Mouse (Mus musculus) heart, embryonic 11.5 days (tissue): ENCODE results near the gene Apbb2. TPM values are rescaled to one million over a fixed set of nuclear protein-coding genes. Genes with fewer than 3 reads are reported as not detected.

Source experiments
- ATAC-seq: fragments of 200-750 bp; cut with Nextera tagmentation; replicated peaks from 2 replicates; pipeline ENCODE4 v1.8.0; 2017; ENCODE audit warnings: moderate library complexity; ENCODE audit not compliant: insufficient number of reproducible peaks, low FRiP score, low TSS enrichment
- H3K27ac ChIP-seq: fragments of 300-500 bp; sonication (generic); 2 replicates; pipeline ENCODE4 v1.5.1; 2014; ENCODE audit warnings: mild to moderate bottlenecking, low read depth, low read length
- H3K27me3 ChIP-seq: fragments of 300-500 bp; sonication (generic); 2 replicates; pipeline ENCODE4 v1.6.1; 2014; ENCODE audit warnings: mild to moderate bottlenecking, low read length, mixed read lengths; ENCODE audit not compliant: control insufficient read depth, insufficient read depth
- H3K36me3 ChIP-seq: fragments of 300-500 bp; sonication (generic); 2 replicates; pipeline ENCODE4 v1.6.1; 2014; ENCODE audit warnings: mild to moderate bottlenecking, low read length, moderate library complexity, mixed read lengths; ENCODE audit not compliant: control insufficient read depth, insufficient read depth
- H3K4me1 ChIP-seq: fragments of 300-500 bp; sonication (generic); 2 replicates; pipeline ENCODE4 v1.6.1; 2014; ENCODE audit warnings: low read length; ENCODE audit not compliant: control insufficient read depth, insufficient read depth
- H3K4me2 ChIP-seq: fragments of 300-500 bp; sonication (generic); 2 replicates; pipeline ENCODE4 v1.6.1; 2014; ENCODE audit warnings: mild to moderate bottlenecking, moderate library complexity
- H3K4me3 ChIP-seq: fragments of 300-500 bp; sonication (generic); 2 replicates; pipeline ENCODE4 v1.5.1; 2014; ENCODE audit warnings: low read depth, low read length
- H3K9ac ChIP-seq: fragments of 300-500 bp; sonication (generic); 2 replicates; pipeline ENCODE4 v1.6.1; 2014; ENCODE audit warnings: mild to moderate bottlenecking, low read depth, low read length, moderate library complexity
- H3K9me3 ChIP-seq: fragments of 300-500 bp; sonication (generic); replicated peaks from 2 replicates; pipeline ENCODE4 v1.6.1; 2016; ENCODE audit warnings: low read length; ENCODE audit not compliant: control insufficient read depth
- WGBS: fragments of 180-500 bp; shearing (Covaris S2); extraction: QIAGEN DNeasy Blood & Tissue Kit; methylation state at CpG from one replicate; pipeline ENCODE4 v1.1.7; 2014; ENCODE audit not compliant: insufficient replicate concordance; 5-methylcytosine and 5-hydroxymethylcytosine counted together
- polyA plus RNA-seq: library from polyadenylated mRNA; unstranded; fragments of >200 nt; fragmentation: Nextera tagmentation; extraction: Ambion mirVana; gene quantifications from 2 replicates; pipeline ENCODE4 v1.2.1, GENCODE M21; 2014

Apbb2 gene
- polyA plus RNA-seq, 1 experiment from 2014 or later = 25.9 TPM

DNA sequence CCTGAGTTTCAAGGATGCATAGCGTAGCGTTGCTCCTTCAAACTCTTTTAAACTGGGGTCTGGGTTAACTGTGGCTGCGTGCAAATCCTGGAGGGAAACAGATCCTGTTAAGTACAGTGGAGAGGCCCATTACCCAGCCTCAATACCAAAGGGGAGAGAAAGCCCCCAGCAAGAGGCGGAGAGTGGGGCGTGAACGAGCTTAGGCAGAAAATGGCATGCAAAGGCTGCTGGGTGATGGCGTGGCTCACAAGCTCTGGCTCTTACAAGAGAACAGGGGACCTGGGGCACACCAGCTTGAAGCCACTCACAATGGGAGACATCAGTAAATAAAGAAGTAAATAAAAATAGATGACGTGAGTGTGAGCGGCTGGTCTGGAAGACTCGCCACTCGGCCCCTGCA, 226.8 kb downstream of the Apbb2 start:
- Histone ChIP-seq H3K27ac (no peak overlapping the region), H3K9me3 (no peaks in the 10 kb centered on the region), H3K27me3 (no peaks in the 10 kb centered on the region), H3K36me3 (no peaks in the 10 kb centered on the region), H3K4me1 (no peaks in the 10 kb centered on the region), H3K4me3 (no peak overlapping the region), H3K4me2 (no peak overlapping the region), H3K9ac (no peak overlapping the region)
- no peak for ATAC-seq
- 75% methylated on average over 11 of the region's 11 CpGs for WGBS

DNA sequence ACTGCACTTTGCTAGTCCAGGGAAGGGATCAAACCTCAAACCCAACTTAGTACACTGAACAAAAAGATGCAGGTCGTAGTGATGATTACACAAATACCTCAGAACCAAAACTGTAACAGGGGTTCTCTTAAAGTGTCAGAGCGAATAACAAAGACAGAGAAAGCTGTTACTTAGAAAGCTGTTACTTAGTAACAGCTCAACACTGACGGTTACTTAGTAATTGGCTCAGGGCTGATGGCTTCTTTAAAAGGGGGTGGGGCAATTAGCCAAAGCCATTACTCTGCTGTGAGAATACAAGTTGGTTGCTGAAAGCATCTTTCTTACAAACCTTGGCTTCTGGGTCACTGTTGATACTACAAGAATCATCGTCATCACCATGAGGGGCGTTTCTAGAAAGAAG, 227.3 kb downstream of the Apbb2 start:
- no peak overlapping the region for H3K4me2 ChIP-seq
- no peaks in the 10 kb centered on the region for H3K27me3 ChIP-seq
- no peak overlapping the region for H3K27ac ChIP-seq
- H3K9ac ChIP-seq = no peak overlapping the region
- H3K4me3 ChIP-seq = no peak overlapping the region
- H3K4me1 ChIP-seq = no peaks in the 10 kb centered on the region
- H3K9me3 ChIP-seq = no peaks in the 10 kb centered on the region
- H3K36me3 ChIP-seq = no peaks in the 10 kb centered on the region
- no peak for ATAC-seq
- 84% methylated on average over 5 of the region's 5 CpGs for WGBS

DNA sequence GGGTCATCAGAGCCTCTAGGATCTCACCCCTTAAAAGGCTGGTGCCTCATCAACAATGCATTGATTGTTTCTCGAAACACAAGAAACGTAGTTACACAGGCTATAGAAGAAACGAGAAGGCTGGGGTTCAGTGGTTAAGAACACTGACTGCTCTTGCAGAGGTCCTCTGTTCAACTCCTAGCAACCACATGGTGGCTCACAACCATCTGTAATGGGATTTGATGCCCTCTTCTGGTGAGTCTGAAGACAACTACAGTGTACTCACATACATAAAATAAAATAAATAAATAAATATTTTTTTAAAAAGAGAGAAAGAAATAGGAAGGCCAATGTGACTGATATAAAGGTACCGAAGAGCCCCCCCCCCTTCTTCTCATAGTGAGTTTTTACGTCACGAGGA, 228.0 kb downstream of the Apbb2 start:
- ATAC-seq = no peak
- Histone ChIP-seq H3K9me3 (no peaks in the 10 kb centered on the region), H3K4me3 (no peak overlapping the region), H3K36me3 (no peaks in the 10 kb centered on the region), H3K4me2 (no peak overlapping the region), H3K27me3 (no peaks in the 10 kb centered on the region), H3K4me1 (no peaks in the 10 kb centered on the region), H3K9ac (no peak overlapping the region), H3K27ac (no peak overlapping the region)
- WGBS = 78% methylated on average over 6 of the region's 6 CpGs

DNA sequence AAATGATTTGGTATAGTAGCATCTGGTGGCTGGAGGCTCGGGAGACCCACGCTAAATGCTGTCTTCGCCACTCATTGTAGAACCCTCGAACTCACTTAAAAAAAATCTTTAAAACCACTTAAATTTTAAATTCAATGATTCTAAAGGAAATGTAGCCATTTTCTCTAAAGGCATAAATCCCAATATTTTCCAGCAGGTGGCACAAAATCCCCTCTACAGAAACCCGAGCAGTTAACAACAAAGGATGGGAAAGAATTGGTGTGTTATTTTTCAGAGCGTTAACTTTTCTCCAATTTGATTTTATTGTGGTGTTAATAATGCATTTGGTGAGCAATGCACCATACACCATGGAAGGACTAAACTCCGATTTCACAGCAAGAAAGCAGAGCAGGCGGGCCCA, 231.1 kb downstream of the Apbb2 start:
- Histone ChIP-seq H3K4me2 (no peak overlapping the region), H3K9ac (no peak overlapping the region), H3K4me3 (no peak overlapping the region), H3K9me3 (no peaks in the 10 kb centered on the region), H3K36me3 (no peaks in the 10 kb centered on the region), H3K27ac (no peak overlapping the region), H3K4me1 (no peaks in the 10 kb centered on the region), H3K27me3 (no peaks in the 10 kb centered on the region)
- WGBS = 66% methylated on average over 8 of the region's 8 CpGs
- no peak for ATAC-seq

DNA sequence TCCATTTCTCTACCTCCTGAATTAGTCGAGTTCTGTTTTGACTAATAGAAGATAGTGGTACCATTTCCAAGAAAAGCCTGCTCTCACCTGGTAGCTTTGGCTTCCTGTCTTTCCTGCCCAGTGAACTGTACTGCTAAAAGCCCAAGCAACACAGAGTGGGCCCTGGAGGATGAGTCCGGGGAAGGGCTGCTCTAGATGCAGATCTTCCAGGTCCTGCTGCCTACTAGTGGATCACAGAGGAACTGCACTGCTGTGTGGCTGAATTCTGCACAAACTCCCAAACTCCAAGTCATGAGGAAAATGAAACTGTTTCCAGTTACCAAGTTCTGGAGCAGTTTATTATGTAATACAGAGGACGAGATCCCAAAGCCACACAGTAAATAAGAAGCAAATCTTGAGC, 232.9 kb downstream of the Apbb2 start:
- 46% methylated on average over 3 of the region's 3 CpGs for WGBS
- no peak overlapping the region for H3K4me3 ChIP-seq
- no peak for ATAC-seq

DNA sequence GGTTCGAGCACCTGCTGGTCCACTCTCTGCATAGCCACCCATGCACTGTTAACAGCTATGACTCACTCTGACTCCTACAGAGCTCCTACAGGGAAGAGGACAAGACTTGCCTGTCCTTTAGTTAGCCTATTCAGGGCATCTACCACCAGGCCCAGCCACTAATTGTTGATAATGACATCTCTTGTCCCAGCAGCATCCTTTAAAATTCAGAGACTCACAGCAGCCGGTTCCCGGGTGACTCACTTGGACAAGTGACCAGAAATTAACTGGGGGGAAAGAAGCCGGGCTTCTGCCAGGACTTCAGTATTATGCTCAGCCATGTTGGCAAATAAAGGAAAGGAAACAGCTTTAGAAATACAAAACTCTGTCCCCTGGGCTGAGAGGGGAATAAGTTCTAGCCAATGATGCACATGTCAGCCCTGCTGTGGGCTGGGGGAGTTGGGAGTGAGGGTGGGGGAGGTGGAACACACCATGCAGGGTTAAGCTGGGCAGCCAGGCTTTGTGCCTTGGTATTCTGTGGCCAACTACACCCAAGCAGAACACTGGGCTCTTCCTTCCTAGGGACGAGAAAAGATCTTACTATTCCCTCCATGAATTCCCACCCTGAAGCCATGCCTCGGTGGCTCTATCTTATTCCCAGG, 233.7 kb downstream of the Apbb2 start:
- H3K36me3 ChIP-seq = no peaks in the 10 kb centered on the region
- ATAC-seq = no peak
- WGBS = 77% methylated on average over 6 of the region's 6 CpGs

More for the DNA sequence above, 232.9 kb downstream of the Apbb2 start:
- H3K27me3 ChIP-seq = no peaks in the 10 kb centered on the region
- no peaks in the 10 kb centered on the region for H3K4me1 ChIP-seq
- H3K36me3 ChIP-seq = no peaks in the 10 kb centered on the region
- H3K9ac ChIP-seq = no peak overlapping the region
- H3K9me3 ChIP-seq = no peaks in the 10 kb centered on the region
- no peak overlapping the region for H3K27ac ChIP-seq
- H3K4me2 ChIP-seq = no peak overlapping the region

DNA sequence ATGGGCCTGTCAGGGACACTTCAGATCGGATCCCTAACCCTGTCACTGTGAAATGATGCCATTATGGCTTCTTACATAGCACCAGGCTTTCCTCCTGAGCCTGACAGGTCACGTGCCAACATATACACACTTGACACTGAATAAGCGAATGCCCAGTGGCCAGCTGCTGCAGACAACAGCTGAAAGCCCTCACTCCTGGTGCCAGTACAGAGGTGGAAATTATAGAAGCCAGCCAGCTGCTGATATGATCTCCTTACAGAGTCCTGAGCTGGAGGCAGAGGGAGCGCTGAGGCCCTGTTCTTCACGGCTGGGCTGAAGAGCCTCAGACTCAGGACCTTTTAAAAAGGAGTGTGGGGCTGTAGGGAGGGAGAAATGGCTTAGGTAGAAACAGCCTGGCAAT, 234.5 kb downstream of the Apbb2 start:
- H3K36me3 ChIP-seq = no peaks in the 10 kb centered on the region
- H3K4me1 ChIP-seq = no peaks in the 10 kb centered on the region
- 73% methylated on average over 5 of the region's 5 CpGs for WGBS
- H3K4me3 ChIP-seq = no peak overlapping the region
- H3K27me3 ChIP-seq = no peaks in the 10 kb centered on the region
- H3K9me3 ChIP-seq = no peaks in the 10 kb centered on the region
- H3K9ac ChIP-seq = no peak overlapping the region
- H3K27ac ChIP-seq = no peak overlapping the region
- ATAC-seq = no peak
- no peak overlapping the region for H3K4me2 ChIP-seq

More for the DNA sequence above, 233.7 kb downstream of the Apbb2 start:
- no peaks in the 10 kb centered on the region for H3K27me3 ChIP-seq
- no peak overlapping the region for H3K27ac ChIP-seq
- H3K4me3 ChIP-seq = no peak overlapping the region
- no peak overlapping the region for H3K4me2 ChIP-seq
- no peaks in the 10 kb centered on the region for H3K4me1 ChIP-seq
- H3K9ac ChIP-seq = no peak overlapping the region
- H3K9me3 ChIP-seq = no peaks in the 10 kb centered on the region

DNA sequence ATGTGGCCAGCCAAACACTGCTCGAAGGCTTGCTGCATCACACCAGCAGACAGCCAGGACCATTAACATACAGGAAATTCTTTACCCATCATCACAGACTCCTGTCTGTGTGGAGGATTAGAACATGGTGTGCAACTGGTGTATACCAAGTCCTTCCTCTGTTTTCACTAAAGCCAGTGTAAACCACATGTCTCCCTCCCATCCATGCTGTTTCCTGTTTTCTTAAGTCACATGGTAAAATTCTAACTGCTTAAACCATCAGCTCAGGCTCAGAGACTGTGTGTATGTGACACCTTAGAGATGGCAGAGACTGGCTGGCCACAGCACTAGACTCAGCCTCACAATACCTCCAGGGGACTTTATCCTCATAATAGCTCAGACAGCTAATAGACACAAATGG, 236.5 kb downstream of the Apbb2 start:
- Histone ChIP-seq H3K27me3 (no peaks in the 10 kb centered on the region), H3K4me3 (no peak overlapping the region), H3K9ac (no peak overlapping the region), H3K36me3 (no peaks in the 10 kb centered on the region), H3K4me2 (no peak overlapping the region), H3K4me1 (no peaks in the 10 kb centered on the region), H3K27ac (no peak overlapping the region), H3K9me3 (no peaks in the 10 kb centered on the region)
- ATAC-seq = no peak
- 55% methylated on average over 1 of the region's 1 CpGs for WGBS

DNA sequence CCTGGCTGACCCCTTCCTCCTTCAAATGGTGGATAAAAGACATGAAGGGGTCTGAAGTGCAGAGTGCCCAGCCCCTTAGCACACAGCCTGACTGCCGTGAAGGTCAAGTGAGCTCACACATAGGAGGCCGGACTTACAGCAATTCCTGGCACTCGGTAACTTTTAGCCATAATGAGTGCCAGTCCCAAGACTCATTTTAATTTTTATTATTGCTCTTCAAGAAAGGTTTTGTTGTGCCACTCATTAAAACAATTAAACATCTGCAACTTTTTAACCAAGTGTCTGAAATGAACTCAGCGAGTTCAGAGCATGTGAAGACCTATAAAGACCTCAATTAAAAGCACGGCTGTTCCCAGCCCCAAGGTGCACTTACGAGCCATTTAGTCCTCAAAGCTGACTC, 239.6 kb downstream of the Apbb2 start:
- no peak overlapping the region for H3K9ac ChIP-seq
- H3K4me3 ChIP-seq = no peak overlapping the region
- no peak for ATAC-seq
- H3K4me1 ChIP-seq = no peaks in the 10 kb centered on the region
- H3K9me3 ChIP-seq = no peaks in the 10 kb centered on the region
- no peak overlapping the region for H3K27ac ChIP-seq
- no peaks in the 10 kb centered on the region for H3K36me3 ChIP-seq
- WGBS = 85% methylated on average over 6 of the region's 6 CpGs
- no peaks in the 10 kb centered on the region for H3K27me3 ChIP-seq
- no peak overlapping the region for H3K4me2 ChIP-seq
